In the genomic region with DNA sequence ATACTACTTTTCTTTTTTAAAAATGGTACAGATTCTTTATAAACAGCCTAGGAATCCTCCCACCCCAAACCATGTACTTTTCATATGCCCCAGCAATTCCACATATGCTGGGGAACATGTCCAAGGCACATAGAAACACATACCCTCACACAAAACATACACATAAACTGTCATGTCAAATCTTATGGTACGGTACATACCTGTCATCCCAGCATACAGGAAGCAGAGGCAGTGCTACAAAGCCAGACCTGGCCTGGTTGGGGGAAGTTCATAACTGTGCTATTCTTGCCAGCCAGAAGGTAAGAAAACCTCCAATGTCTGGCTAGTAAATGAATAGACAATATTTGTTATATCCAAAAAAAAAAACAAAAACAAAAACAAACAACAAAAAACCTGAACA, we compare ENCODE assay signal across 30 mouse cellular contexts. TPM values are rescaled to one million over a fixed set of nuclear protein-coding genes. Genes with fewer than 3 reads are reported as not detected.
DNase-seq lines count a peak whose midpoint lies in the region; ATAC-seq and TF ChIP-seq lines count a peak whose summit lies in the region.
"Had no signal": no experiment of that assay in that cellular context is flagged by ENCODE, and none has a peak within 500 bp of the region (broad histone marks: within the 10 kb centered on the region; RNA-seq: fewer than 3 reads in every experiment).

No protein-coding gene starts in this region.

- H3K4me3 ChIP-seq in gastrocnemius, adult 2 months = no peak overlapping the region
- no peak overlapping the region for H3K4me3 ChIP-seq in limb, embryonic 12.5 days (replicated peaks)
- no peak overlapping the region for H3K4me3 ChIP-seq in limb, embryonic 10.5 days
- no peak overlapping the region for H3K4me3 ChIP-seq in thymus, adult 2 months (ENCODE audit: control insufficient read depth, insufficient read depth, low read length)
- no peak overlapping the region for H3K4me3 ChIP-seq in midbrain, postnatal 0 days (ENCODE audit: low read depth, low read length)
- H3K4me3 ChIP-seq: embryonic facial prominence, embryonic 10.5 days; embryonic facial prominence, embryonic 13.5 days; erythroblast, embryonic 14.5 days; forebrain, embryonic 12.5 days; forebrain, embryonic 15.5 days; heart, embryonic 12.5 days; heart, embryonic 15.5 days had no signal

- no peak for ATAC-seq in limb, embryonic 12.5 days (ENCODE audit: insufficient number of reproducible peaks, insufficient read depth, low FRiP score, low TSS enrichment, low read depth)
- no peak for ATAC-seq in midbrain, postnatal 0 days (ENCODE audit: low FRiP score)
- ATAC-seq: activated CD4-positive, CD25-positive, alpha-beta regulatory T cell, adult 4 months; forebrain, embryonic 15.5 days; hindbrain, embryonic 16.5 days; inflammation-experienced regulatory T-cells, adult 6 months had no signal

- no peak overlapping the region for H3K4me2 ChIP-seq in limb, embryonic 12.5 days
- H3K4me2 ChIP-seq in midbrain, postnatal 0 days (ENCODE audit: low read depth, low read length, poor library complexity, severe bottlenecking) = no peak overlapping the region
- H3K4me2 ChIP-seq: embryonic facial prominence, embryonic 13.5 days; forebrain, embryonic 15.5 days; heart, embryonic 12.5 days; heart, embryonic 15.5 days had no signal

- no peak for TF ChIP-seq POLR2A in thymus, adult 2 months (IDR thresholded peaks at IDR 0.05; ENCODE audit: control insufficient read depth, extremely low read depth, insufficient read depth, low read length, poor library complexity)

- intact Hi-C loops in gastrocnemius, adult 2 months (cut with DNase I) = no loop called here

- DNase-seq in gastrocnemius, adult 2 months = no peak
- no peak for DNase-seq in gastrocnemius, adult 18-20 months (ENCODE audit: low spot score)
- DNase-seq in limb, embryonic 10.5 days (ENCODE audit: low spot score) = no peak
- no peak for DNase-seq in thymus, adult 2 months
- no peak for DNase-seq in thymus, postnatal 36 days
- peak; percentile 53 for DNase-seq in naive thymus-derived CD4-positive, alpha-beta T cell, adult 2 months (ENCODE audit: low read depth)
- DNase-seq in midbrain, postnatal 0 days (ENCODE audit: low spot score) = no peak
- DNase-seq: adrenal gland, adult 8-10 months; adrenal gland, postnatal 25 days; B cell, adult 2 months; cerebellum, adult 11-12 months; cerebellum, adult 8-10 months; cerebellum, postnatal 10 days; cerebellum, postnatal 36 days; embryo, embryonic 11 days; gastrocnemius, postnatal 14 days; heart, adult 11 months; heart, postnatal 10 days; heart, postnatal 36 days had no signal

- H3K36me3 ChIP-seq in limb, embryonic 12.5 days = no peaks in the 10 kb centered on the region
- H3K36me3 ChIP-seq in limb, embryonic 10.5 days = no peaks in the 10 kb centered on the region
- H3K36me3 ChIP-seq in thymus, adult 2 months (ENCODE audit: control insufficient read depth, insufficient read depth, low read length) = no peaks in the 10 kb centered on the region
- no peaks in the 10 kb centered on the region for H3K36me3 ChIP-seq in midbrain, postnatal 0 days (ENCODE audit: insufficient read depth, low read length)
- H3K36me3 ChIP-seq: embryonic facial prominence, embryonic 13.5 days; forebrain, embryonic 12.5 days; forebrain, embryonic 15.5 days; heart, embryonic 12.5 days; heart, embryonic 15.5 days had no signal

- peaks cover 88% of the 10 kb centered on the region for H3K4me1 ChIP-seq in limb, embryonic 12.5 days (replicated peaks)
- peaks cover 92% of the 10 kb centered on the region for H3K4me1 ChIP-seq in limb, embryonic 10.5 days
- H3K4me1 ChIP-seq in thymus, adult 2 months (replicated peaks; ENCODE audit: control insufficient read depth, insufficient read depth, low read length) = peaks cover 69% of the 10 kb centered on the region
- 0 out of 2 replicates have a peak, but pooled peaks cover 7% of the 10 kb centered on the region for H3K4me1 ChIP-seq in midbrain, postnatal 0 days (ENCODE audit: insufficient read depth, low read length)

- H3K27ac ChIP-seq in gastrocnemius, adult 2 months = peak overlapping the region; percentile 79; the same call in 1 of the 2 replicates
- H3K27ac ChIP-seq in limb, embryonic 12.5 days = peak overlapping the region; percentile 76; the same call in 1 of the 2 replicates
- H3K27ac ChIP-seq in limb, embryonic 10.5 days = no peak overlapping the region; the same call in 1 of the 2 replicates
- H3K27ac ChIP-seq in thymus, adult 2 months (ENCODE audit: control insufficient read depth, insufficient read depth, low read length) = peak overlapping the region; percentile 38; the same call in 1 of the 2 replicates
- H3K27ac ChIP-seq in midbrain, postnatal 0 days (ENCODE audit: low read depth, low read length) = no peak overlapping the region; the same call in 1 of the 2 replicates
- H3K27ac ChIP-seq: embryonic facial prominence, embryonic 10.5 days; embryonic facial prominence, embryonic 13.5 days; forebrain, embryonic 15.5 days; heart, embryonic 15.5 days had no signal

- WGBS in limb, embryonic 12.5 days = 78% methylated on average over 1 of the region's 1 CpGs
- 90% methylated on average over 1 of the region's 1 CpGs for WGBS in limb, embryonic 10.5 days
- 32% methylated on average over 1 of the region's 1 CpGs for WGBS in thymus, adult 2 months
- WGBS in midbrain, postnatal 0 days = 88% methylated on average over 1 of the region's 1 CpGs

- TF ChIP-seq CTCF in gastrocnemius, adult 2 months (IDR thresholded peaks at IDR 0.05) = no peak
- TF ChIP-seq CTCF in thymus, adult 2 months (IDR thresholded peaks at IDR 0.05; ENCODE audit: borderline replicate concordance, control insufficient read depth, extremely low read depth, insufficient read depth, low read length, poor library complexity) = no peak
- no peak for TF ChIP-seq CTCF in midbrain, postnatal 0 days (IDR thresholded peaks at IDR 0.05)

- no peaks in the 10 kb centered on the region for H3K9me3 ChIP-seq in limb, embryonic 12.5 days
- no peaks in the 10 kb centered on the region for H3K9me3 ChIP-seq in limb, embryonic 10.5 days (replicated peaks)
- H3K9me3 ChIP-seq in midbrain, postnatal 0 days (ENCODE audit: low read length) = no peaks in the 10 kb centered on the region
- H3K9me3 ChIP-seq: embryonic facial prominence, embryonic 10.5 days; embryonic facial prominence, embryonic 13.5 days; forebrain, embryonic 12.5 days; forebrain, embryonic 15.5 days; heart, embryonic 12.5 days; heart, embryonic 15.5 days had no signal

- H3K9ac ChIP-seq in limb, embryonic 12.5 days (replicated peaks) = no peak overlapping the region
- H3K9ac ChIP-seq in midbrain, postnatal 0 days (replicated peaks; ENCODE audit: low read length, poor library complexity, severe bottlenecking) = no peak overlapping the region
- H3K9ac ChIP-seq: embryonic facial prominence, embryonic 13.5 days; forebrain, embryonic 12.5 days; forebrain, embryonic 15.5 days; heart, embryonic 12.5 days; heart, embryonic 15.5 days had no signal

- H3K27me3 ChIP-seq in limb, embryonic 12.5 days = peaks cover 5% of the 10 kb centered on the region; the same call in 1 of the 2 replicates
- H3K27me3 ChIP-seq in limb, embryonic 10.5 days (ENCODE audit: low read depth, poor library complexity, severe bottlenecking) = peaks cover 48% of the 10 kb centered on the region
- no peaks in the 10 kb centered on the region for H3K27me3 ChIP-seq in thymus, adult 2 months (ENCODE audit: control insufficient read depth, insufficient read depth, low read length)
- no peaks in the 10 kb centered on the region for H3K27me3 ChIP-seq in midbrain, postnatal 0 days (ENCODE audit: insufficient read depth, low read length)
- H3K27me3 ChIP-seq: forebrain, embryonic 12.5 days; forebrain, embryonic 15.5 days; heart, embryonic 12.5 days; heart, embryonic 15.5 days had no signal

RNA-seq across cellular contexts. Expression of gene Lrig1, which starts 20.7 kb away (rescaled TPM):
- 10 to 100 TPM; 38.9 to 57.9 TPM for total RNA-seq in gastrocnemius, adult 2 months (2021)
- 10 to 100 TPM; 36.4 to 42.2 TPM for total RNA-seq in gastrocnemius, adult 18-20 months (2021)
- polyA plus RNA-seq in limb, embryonic 12.5 days (2016; fragmentation: Nextera tagmentation; extraction: Ambion mirVana) = 20.5 and 25.0 TPM in 2 replicates
- 13.7 and 15.7 TPM in 2 replicates for polyA plus RNA-seq in limb, embryonic 10.5 days (2016; fragmentation: Nextera tagmentation; extraction: Ambion mirVana)
- polyA plus RNA-seq in thymus, adult 2 months (2012; rRNA removed) = 58.7 and 62.1 TPM in 2 replicates
- total RNA-seq in midbrain, postnatal 0 days (2014; rRNA removed) = 76.3 and 90.8 TPM in 2 replicates
- 16.6 and 22.6 TPM in 2 replicates for polyA plus RNA-seq in midbrain, postnatal 0 days (2015; fragmentation: Nextera tagmentation; extraction: Ambion mirVana)

Comparison
In these comparisons a context has a peak if more than half of its experiments do, and no peak if none do; other contexts are left out.
1. H3K27ac ChIP-seq: peak in gastrocnemius, adult 2 months (single experiment), limb, embryonic 12.5 days (single experiment) and thymus, adult 2 months (single experiment); none in limb, embryonic 10.5 days (single experiment) and midbrain, postnatal 0 days (single experiment).